Mouse (Mus musculus) hindbrain, embryonic 15.5 days (tissue): Measurements from ENCODE around the gene Mxd1. TPM values are rescaled to one million over a fixed set of nuclear protein-coding genes. Genes with fewer than 3 reads are reported as not detected.

Experiments used
- ATAC-seq: fragments of 200-750 bp; cut with Nextera tagmentation; 2 replicates; pipeline ENCODE4 v1.8.0; 2017; ENCODE audit warnings: low read depth, moderate number of reproducible peaks, moderate TSS enrichment; ENCODE audit not compliant: low FRiP score
- H3K27ac ChIP-seq: fragments of 300-500 bp; sonication (generic); replicated peaks from 2 replicates; pipeline ENCODE4 v1.5.1; 2015; ENCODE audit warnings: mild to moderate bottlenecking, inconsistent platforms
- H3K27me3 ChIP-seq: fragments of 300-500 bp; sonication (generic); 2 replicates; pipeline ENCODE4 v1.6.1; 2015; ENCODE audit warnings: control low read depth, inconsistent platforms
- H3K36me3 ChIP-seq: fragments of 300-500 bp; sonication (generic); 2 replicates; pipeline ENCODE4 v1.6.1; 2015; ENCODE audit warnings: control low read depth, inconsistent platforms
- H3K4me1 ChIP-seq: fragments of 300-500 bp; sonication (generic); replicated peaks from 2 replicates; pipeline ENCODE4 v1.6.1; 2015; ENCODE audit warnings: control low read depth, inconsistent platforms
- H3K4me2 ChIP-seq: fragments of 300-500 bp; sonication (generic); 2 replicates; pipeline ENCODE4 v1.6.1; 2015; ENCODE audit warnings: moderate library complexity, mild to moderate bottlenecking, inconsistent platforms
- H3K4me3 ChIP-seq: fragments of 300-500 bp; sonication (generic); 2 replicates; pipeline ENCODE4 v1.5.1; 2015; ENCODE audit warnings: mild to moderate bottlenecking, inconsistent platforms
- H3K9ac ChIP-seq: fragments of 300-500 bp; sonication (generic); 2 replicates; pipeline ENCODE4 v1.6.1; 2015; ENCODE audit warnings: inconsistent platforms
- H3K9me3 ChIP-seq: fragments of 300-500 bp; sonication (generic); 2 replicates; pipeline ENCODE4 v1.6.1; 2016; ENCODE audit warnings: control low read depth, inconsistent platforms
- WGBS: fragments of 180-500 bp; shearing (Covaris S2); methylation state at CpG from one replicate; pipeline ENCODE4 v1.1.7; 2015; 5-methylcytosine and 5-hydroxymethylcytosine counted together
- polyA plus RNA-seq: library from polyadenylated mRNA; unstranded; fragments of >200 nt; fragmentation: Nextera tagmentation; extraction: Ambion mirVana; gene quantifications from 2 replicates; pipeline ENCODE4 v1.2.1, GENCODE M21; 2015

Mxd1 gene
- polyA plus RNA-seq, 1 experiment from 2014 or later: 18.5 TPM

- Histone ChIP-seq H3K27ac (no peak overlapping the region), H3K4me1 (no peaks in the 10 kb centered on the region), H3K4me2 (no peak overlapping the region), H3K36me3 (no peaks in the 10 kb centered on the region), H3K27me3 (no peaks in the 10 kb centered on the region), H3K4me3 (no peak overlapping the region), H3K9me3 (no peaks in the 10 kb centered on the region), H3K9ac (no peak overlapping the region)
- 82% methylated on average over 4 of the region's 4 CpGs for WGBS
- no peak for ATAC-seq
These were observed 45.8 kb downstream of the Mxd1 start for GRCm38 (mm10) chr6:86623201-86623600.

- no peak overlapping the region for H3K4me2 ChIP-seq
- H3K36me3 ChIP-seq: no peaks in the 10 kb centered on the region
- H3K4me3 ChIP-seq: no peak overlapping the region
- no peak for ATAC-seq
- no peaks in the 10 kb centered on the region for H3K27me3 ChIP-seq
- no peaks in the 10 kb centered on the region for H3K4me1 ChIP-seq
- WGBS: 93% methylated on average over 4 of the region's 4 CpGs
- no peak overlapping the region for H3K9ac ChIP-seq
- H3K9me3 ChIP-seq: no peaks in the 10 kb centered on the region
- H3K27ac ChIP-seq: no peak overlapping the region
These were observed 53.7 kb downstream of the Mxd1 start for GRCm38 (mm10) chr6:86615301-86615700.

GRCm38 (mm10) chr6:86610714-86611113 lies 58.2 kb downstream of the Mxd1 start:
- no peak overlapping the region for H3K4me2 ChIP-seq
- H3K9me3 ChIP-seq: no peaks in the 10 kb centered on the region
- no peak for ATAC-seq
- no peaks in the 10 kb centered on the region for H3K4me1 ChIP-seq
- H3K27ac ChIP-seq: no peak overlapping the region
- no peak overlapping the region for H3K9ac ChIP-seq
- H3K36me3 ChIP-seq: no peaks in the 10 kb centered on the region
- H3K27me3 ChIP-seq: no peaks in the 10 kb centered on the region
- 63% methylated on average over 5 of the region's 5 CpGs for WGBS
- H3K4me3 ChIP-seq: no peak overlapping the region

- Histone ChIP-seq H3K36me3 (no peaks in the 10 kb centered on the region), H3K9me3 (no peaks in the 10 kb centered on the region), H3K4me1 (no peaks in the 10 kb centered on the region), H3K4me3 (no peak overlapping the region), H3K9ac (no peak overlapping the region), H3K4me2 (no peak overlapping the region), H3K27me3 (no peaks in the 10 kb centered on the region), H3K27ac (no peak overlapping the region)
- no peak for ATAC-seq
- WGBS: 93% methylated on average over 6 of the region's 6 CpGs
These were observed 59.7 kb downstream of the Mxd1 start for GRCm38 (mm10) chr6:86609235-86609634.

- Histone ChIP-seq H3K27ac (no peak overlapping the region), H3K4me2 (no peak overlapping the region), H3K4me3 (no peak overlapping the region), H3K27me3 (no peaks in the 10 kb centered on the region), H3K9me3 (no peaks in the 10 kb centered on the region), H3K4me1 (no peaks in the 10 kb centered on the region), H3K36me3 (no peaks in the 10 kb centered on the region), H3K9ac (no peak overlapping the region)
- 89% methylated on average over 6 of the region's 6 CpGs for WGBS
- no peak for ATAC-seq
These were observed 61.5 kb downstream of the Mxd1 start for GRCm38 (mm10) chr6:86607471-86607870.

GRCm38 (mm10) chr6:86606289-86606688 lies 62.7 kb downstream of the Mxd1 start:
- Histone ChIP-seq H3K9me3 (no peaks in the 10 kb centered on the region), H3K4me3 (no peak overlapping the region), H3K9ac (no peak overlapping the region), H3K4me2 (no peak overlapping the region), H3K27ac (no peak overlapping the region), H3K27me3 (no peaks in the 10 kb centered on the region), H3K36me3 (no peaks in the 10 kb centered on the region), H3K4me1 (no peaks in the 10 kb centered on the region)
- WGBS: 80% methylated on average over 4 of the region's 4 CpGs
- ATAC-seq: no peak

- Histone ChIP-seq H3K4me2 (no peak overlapping the region), H3K4me1 (no peaks in the 10 kb centered on the region; the same call in 1 of the 2 replicates), H3K9me3 (no peaks in the 10 kb centered on the region), H3K27ac (no peak overlapping the region), H3K4me3 (no peak overlapping the region), H3K36me3 (no peaks in the 10 kb centered on the region), H3K9ac (no peak overlapping the region), H3K27me3 (no peaks in the 10 kb centered on the region)
- WGBS: 71% methylated on average over 7 of the region's 7 CpGs
- ATAC-seq: no peak
These were observed 63.7 kb downstream of the Mxd1 start for GRCm38 (mm10) chr6:86605260-86605659.

- 0 out of 2 replicates have a peak, but pooled peaks have one; percentile 49 for ATAC-seq
- no peaks in the 10 kb centered on the region for H3K27me3 ChIP-seq
- H3K4me3 ChIP-seq: no peak overlapping the region
- no peak overlapping the region for H3K9ac ChIP-seq
- WGBS: 56% methylated on average over 6 of the region's 6 CpGs
- no peak overlapping the region for H3K4me2 ChIP-seq
- H3K4me1 ChIP-seq: no peaks in the 10 kb centered on the region; the same call in 1 of the 2 replicates
- no peaks in the 10 kb centered on the region for H3K9me3 ChIP-seq
- no peak overlapping the region for H3K27ac ChIP-seq
- no peaks in the 10 kb centered on the region for H3K36me3 ChIP-seq
These were observed 69.0 kb downstream of the Mxd1 start for GRCm38 (mm10) chr6:86599951-86600414.

GRCm38 (mm10) chr6:86599197-86599596 lies 69.8 kb downstream of the Mxd1 start:
- Histone ChIP-seq H3K27ac (no peak overlapping the region), H3K9ac (no peak overlapping the region), H3K27me3 (no peaks in the 10 kb centered on the region), H3K4me1 (no peaks in the 10 kb centered on the region; the same call in 1 of the 2 replicates), H3K4me3 (no peak overlapping the region), H3K36me3 (no peaks in the 10 kb centered on the region), H3K9me3 (no peaks in the 10 kb centered on the region), H3K4me2 (no peak overlapping the region)
- peak; percentile 68; the same call in 1 of the 2 replicates for ATAC-seq
- WGBS: 19% methylated on average over 4 of the region's 4 CpGs

GRCm38 (mm10) chr6:86598742-86599193 lies 70.2 kb downstream of the Mxd1 start:
- ATAC-seq: no peak
- H3K27me3 ChIP-seq: no peaks in the 10 kb centered on the region
- H3K4me3 ChIP-seq: no peak overlapping the region
- no peaks in the 10 kb centered on the region; the same call in 1 of the 2 replicates for H3K4me1 ChIP-seq
- no peak overlapping the region for H3K27ac ChIP-seq
- H3K4me2 ChIP-seq: no peak overlapping the region
- no peaks in the 10 kb centered on the region for H3K9me3 ChIP-seq
- H3K36me3 ChIP-seq: no peaks in the 10 kb centered on the region
- no peak overlapping the region for H3K9ac ChIP-seq
- WGBS: 76% methylated on average over 5 of the region's 5 CpGs

Other genes starting within 250 kb of the Mxd1 start
- 1.2 TPM in 2 replicates for gene Gm44790, start 242.5 kb downstream of the Mxd1 start, polyA plus RNA-seq
- gene C87436, start 230.8 kb downstream of the Mxd1 start, polyA plus RNA-seq: 23.7 and 25.7 TPM in 2 replicates
- 341 and 351 TPM in 2 replicates for gene Pcbp1, start 142.8 kb downstream of the Mxd1 start, polyA plus RNA-seq
- gene Asprv1, start 41.0 kb downstream of the Mxd1 start, polyA plus RNA-seq: 0.76 and 1.00 TPM in 2 replicates
- 84.6 and 94.0 TPM in 2 replicates for gene Snrnp27, start 15.4 kb upstream of the Mxd1 start, polyA plus RNA-seq
- gene Gmcl1, start 64.2 kb upstream of the Mxd1 start, polyA plus RNA-seq: 36.1 and 36.4 TPM in 2 replicates
- 4.6 and 7.4 TPM in 2 replicates for gene Anxa4, start 124.4 kb upstream of the Mxd1 start, polyA plus RNA-seq
- 43.7 and 45.1 TPM in 2 replicates for gene Aak1, start 180.4 kb upstream of the Mxd1 start, polyA plus RNA-seq